Mouse (Mus musculus) cerebellum, adult 18-20 months (tissue): ENCODE data around the gene Ehhadh.

Experiments
- DNase-seq, 2 experiments: peaks; one replicate each; pipeline ENCODE4 v3.0.0; 2021

Gene Ehhadh

DNA sequence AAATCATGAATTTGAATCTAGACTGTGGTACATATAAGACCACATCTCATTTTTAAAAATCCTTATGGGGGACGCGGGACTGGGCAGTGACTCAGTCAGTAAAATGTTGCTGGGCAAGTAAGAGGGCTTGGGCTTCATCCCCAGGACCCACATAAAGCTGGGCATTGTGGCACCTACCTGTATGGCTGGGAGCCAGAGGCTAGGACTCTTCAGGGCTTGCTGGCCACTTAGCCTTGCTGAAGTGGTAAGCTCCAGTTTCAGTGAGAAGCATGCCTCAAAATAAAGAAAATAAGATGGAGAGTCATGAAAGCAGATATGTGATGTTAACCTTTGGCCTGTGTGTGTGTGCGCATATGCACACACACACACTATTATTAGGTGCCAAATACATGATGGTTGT, 60.2 kb downstream of the Ehhadh start:
- no peak for DNase-seq

GRCm38 (mm10) chr16:21724261-21724660, 63.3 kb downstream of the Ehhadh start:
- no peak for DNase-seq

DNA sequence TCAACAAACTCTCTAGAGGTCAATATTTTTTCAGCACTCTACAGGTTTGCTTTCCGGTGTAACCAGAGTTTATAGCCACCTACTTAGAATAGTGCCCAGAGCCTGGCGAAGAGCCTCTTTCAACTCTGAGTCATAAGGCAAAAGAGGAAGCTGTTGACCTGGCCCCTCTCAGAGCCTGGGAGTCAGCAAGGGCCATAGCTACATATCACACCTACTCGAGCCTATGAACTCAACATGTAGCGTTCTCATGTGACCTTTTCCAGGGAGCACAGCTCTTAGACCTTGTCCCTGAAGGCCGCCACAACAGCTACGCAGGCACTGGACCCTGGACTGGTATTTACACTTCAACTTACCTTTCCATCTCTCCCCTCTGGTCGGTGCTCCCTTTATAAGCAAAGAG, 67.8 kb downstream of the Ehhadh start:
- no peak for DNase-seq

DNA sequence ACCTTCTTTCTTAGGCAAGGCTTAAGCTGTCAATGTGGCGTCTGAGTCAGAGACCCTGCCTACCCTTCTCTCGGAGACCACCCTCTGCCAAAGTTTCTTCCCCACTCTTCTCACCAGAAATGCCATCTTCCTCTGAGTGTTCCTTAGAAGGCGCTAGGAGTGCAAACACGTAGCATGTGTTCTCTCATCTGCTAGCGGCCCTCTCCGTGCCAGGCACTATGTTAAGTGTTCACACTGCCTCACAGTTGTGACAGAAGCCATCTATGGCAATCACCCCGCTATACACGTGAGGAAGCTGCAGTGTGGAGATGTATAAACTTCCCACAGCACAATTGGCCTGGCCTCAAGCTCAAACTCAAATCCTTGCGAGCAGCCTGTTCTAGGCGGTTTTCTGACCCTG, 73.1 kb downstream of the Ehhadh start:
- DNase-seq: no peak
